Mouse (Mus musculus) embryonic facial prominence, embryonic 14.5 days (tissue): Measurements from ENCODE around the gene Zfp462. TPM values are rescaled to one million over a fixed set of nuclear protein-coding genes. Genes with fewer than 3 reads are reported as not detected.

Source experiments
- ATAC-seq: fragments of 200-750 bp; cut with Nextera tagmentation; 2 replicates; pipeline ENCODE4 v1.8.0; 2017; ENCODE audit warnings: low read depth, moderate number of reproducible peaks, moderate TSS enrichment
- DNase-seq: peaks from one replicate; pipeline ENCODE4 v3.0.0-alpha.2; 2015; ENCODE audit warnings: low spot score
- H3K27ac ChIP-seq: fragments of 300-500 bp; sonication (generic); replicated peaks from 2 replicates; pipeline ENCODE4 v1.5.1; 2014; ENCODE audit warnings: low read depth, mild to moderate bottlenecking, low read length, moderate library complexity
- H3K27me3 ChIP-seq: fragments of 300-500 bp; sonication (generic); replicated peaks from 2 replicates; pipeline ENCODE4 v1.6.1; 2014; ENCODE audit warnings: low read length; ENCODE audit not compliant: control insufficient read depth, insufficient read depth
- H3K36me3 ChIP-seq: fragments of 300-500 bp; sonication (generic); 2 replicates; pipeline ENCODE4 v1.6.1; 2014; ENCODE audit warnings: low read length, mixed read lengths; ENCODE audit not compliant: control insufficient read depth, insufficient read depth
- H3K4me1 ChIP-seq: fragments of 300-500 bp; sonication (generic); 2 replicates; pipeline ENCODE4 v1.6.1; 2014; ENCODE audit warnings: antibody characterized with exemption, low read length; ENCODE audit not compliant: control insufficient read depth, insufficient read depth
- H3K4me2 ChIP-seq: fragments of 300-500 bp; sonication (generic); 2 replicates; pipeline ENCODE4 v1.6.1; 2014; ENCODE audit warnings: low read depth, mild to moderate bottlenecking, low read length, moderate library complexity, mixed read lengths
- H3K4me3 ChIP-seq: fragments of 300-500 bp; sonication (generic); 2 replicates; pipeline ENCODE4 v1.5.1; 2014; ENCODE audit warnings: low read depth, mild to moderate bottlenecking, low read length
- H3K9ac ChIP-seq: fragments of 300-500 bp; sonication (generic); 2 replicates; pipeline ENCODE4 v1.6.1; 2014; ENCODE audit warnings: low read depth, mild to moderate bottlenecking, low read length, moderate library complexity, mixed read lengths
- H3K9me3 ChIP-seq: fragments of 300-500 bp; sonication (generic); 2 replicates; pipeline ENCODE4 v1.6.1; 2016; ENCODE audit warnings: low read length; ENCODE audit not compliant: control insufficient read depth
- WGBS: fragments of 180-500 bp; shearing (Covaris S2); extraction: QIAGEN DNeasy Blood & Tissue Kit; methylation state at CpG from one replicate; pipeline ENCODE4 v1.1.7; 2014; 5-methylcytosine and 5-hydroxymethylcytosine counted together
- polyA plus RNA-seq: library from polyadenylated mRNA; unstranded; fragments of >200 nt; fragmentation: Nextera tagmentation; extraction: Ambion mirVana; gene quantifications from 2 replicates; pipeline ENCODE4 v1.2.1, GENCODE M21; 2014

Gene Zfp462
- polyA plus RNA-seq, 1 experiment from 2014 or later: 3.0 TPM

DNA sequence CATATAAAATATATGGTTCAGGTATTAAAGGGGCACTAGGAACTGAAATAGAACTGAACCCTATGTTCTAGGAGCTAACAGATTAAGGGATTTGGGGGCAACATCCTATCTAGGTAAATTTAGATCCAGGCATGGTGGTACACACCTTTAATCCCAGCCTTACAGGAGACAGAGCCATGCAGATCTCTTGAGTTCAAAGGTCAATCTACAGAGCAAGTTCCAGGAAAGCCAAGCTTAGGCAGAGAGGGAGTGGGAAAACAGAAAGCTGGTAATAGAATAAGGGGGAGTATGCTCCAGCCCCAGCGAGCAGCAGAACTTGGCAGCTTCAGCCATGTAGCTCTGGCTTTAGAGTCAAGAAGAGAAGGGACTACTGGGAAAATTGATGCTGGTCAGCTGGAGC, 50.4 kb downstream of the Zfp462 start:
- Histone ChIP-seq H3K4me1 (no peaks in the 10 kb centered on the region), H3K9ac (no peak overlapping the region), H3K27ac (no peak overlapping the region), H3K9me3 (no peaks in the 10 kb centered on the region), H3K27me3 (no peaks in the 10 kb centered on the region), H3K4me2 (no peak overlapping the region), H3K4me3 (no peak overlapping the region), H3K36me3 (peaks cover 12% of the 10 kb centered on the region; the same call in 1 of the 2 replicates)
- DNase-seq: no peak
- WGBS: 75% methylated on average over 1 of the region's 1 CpGs
- ATAC-seq: no peak

DNA sequence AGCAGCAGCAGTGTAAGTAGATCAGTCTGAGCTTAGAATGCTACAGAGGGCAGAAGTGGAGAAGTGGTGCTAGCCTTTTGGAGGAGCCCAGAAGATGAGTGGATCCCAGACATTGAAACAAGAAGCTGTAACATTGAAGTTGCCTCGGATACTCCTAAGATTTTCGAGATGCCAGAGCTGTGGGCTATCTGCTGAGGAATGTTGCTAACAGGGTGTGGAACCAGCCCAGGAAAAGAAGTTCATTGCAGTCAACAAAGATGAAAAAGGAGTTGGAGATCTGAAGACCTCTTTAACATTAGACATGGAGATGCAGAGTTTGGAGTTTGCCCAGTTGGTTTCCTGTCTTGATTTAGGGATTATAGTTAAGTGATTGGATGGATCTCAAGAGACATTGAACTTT, 51.2 kb downstream of the Zfp462 start:
- no peaks in the 10 kb centered on the region for H3K27me3 ChIP-seq
- ATAC-seq (no peak), DNase-seq (no peak)
- 86% methylated on average over 2 of the region's 2 CpGs for WGBS
- no peak overlapping the region for H3K4me3 ChIP-seq
- peaks cover 12% of the 10 kb centered on the region; the same call in 1 of the 2 replicates for H3K36me3 ChIP-seq
- H3K27ac ChIP-seq: no peak overlapping the region
- 0 out of 2 replicates have a peak, but pooled peaks cover 3% of the 10 kb centered on the region for H3K4me1 ChIP-seq
- no peak overlapping the region for H3K4me2 ChIP-seq
- H3K9me3 ChIP-seq: no peaks in the 10 kb centered on the region
- no peak overlapping the region for H3K9ac ChIP-seq

DNA sequence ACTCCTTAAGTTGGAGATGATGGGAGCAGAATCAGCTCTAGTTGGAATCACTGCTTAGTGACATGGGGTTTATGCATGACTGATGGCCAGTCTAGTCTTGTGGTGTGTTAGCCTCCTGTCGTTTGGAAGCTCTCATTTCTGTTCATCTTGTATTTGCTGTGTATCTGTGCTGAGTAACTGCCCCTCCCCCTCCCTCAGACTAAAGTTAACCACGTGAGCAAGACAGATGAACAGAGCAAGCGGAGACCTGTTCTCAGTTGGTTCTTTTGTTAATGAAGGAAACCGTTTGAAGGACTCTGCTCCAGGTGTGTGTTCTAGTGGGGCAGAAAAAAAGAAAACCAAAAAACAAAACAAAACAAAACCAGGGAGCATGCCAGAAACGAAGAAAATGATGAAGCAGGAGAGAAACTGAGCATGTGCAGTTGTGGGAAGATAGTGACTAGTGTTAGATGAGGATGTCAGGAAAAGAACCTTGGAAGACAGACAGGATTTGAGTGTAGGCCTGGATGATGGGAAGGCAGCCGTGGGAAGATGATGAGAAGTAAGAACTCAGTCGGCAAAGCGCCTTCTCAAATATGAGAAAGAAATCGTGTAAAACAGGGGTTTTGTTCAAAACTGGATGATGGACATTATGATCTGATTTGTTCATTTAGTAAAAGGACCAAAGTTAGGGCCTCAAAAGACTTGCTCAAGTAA, 53.4 kb downstream of the Zfp462 start:
- no peak overlapping the region for H3K4me3 ChIP-seq
- H3K9ac ChIP-seq: no peak overlapping the region
- peaks cover 19% of the 10 kb centered on the region; the same call in 1 of the 2 replicates for H3K36me3 ChIP-seq
- WGBS: 75% methylated on average over 9 of the region's 9 CpGs
- H3K4me2 ChIP-seq: no peak overlapping the region
- 0 out of 2 replicates have a peak, but pooled peaks cover 3% of the 10 kb centered on the region for H3K4me1 ChIP-seq
- H3K27ac ChIP-seq: no peak overlapping the region
- DNase-seq: no peak
- no peaks in the 10 kb centered on the region for H3K9me3 ChIP-seq
- H3K27me3 ChIP-seq: no peaks in the 10 kb centered on the region
- ATAC-seq: no peak

DNA sequence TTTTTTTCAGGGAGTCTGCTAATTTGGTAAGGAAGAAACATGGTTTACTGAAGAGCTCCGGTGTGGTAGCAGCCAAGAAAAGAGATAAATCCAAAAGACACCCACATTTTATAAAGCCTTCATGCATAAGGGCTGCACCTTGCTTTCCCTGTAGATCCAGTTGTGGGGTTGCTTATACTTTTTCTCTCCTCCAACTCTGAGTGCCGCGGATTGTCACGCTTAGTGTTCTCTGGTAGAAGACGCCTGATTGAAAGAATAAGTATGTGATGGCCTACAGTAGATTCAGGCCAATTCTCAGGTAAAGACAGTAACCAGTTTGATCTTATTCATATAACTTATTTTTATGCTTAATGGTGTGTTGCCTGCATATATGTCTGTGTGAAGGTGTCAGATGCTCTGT, 54.7 kb downstream of the Zfp462 start:
- Histone ChIP-seq H3K4me2 (no peak overlapping the region), H3K27ac (no peak overlapping the region), H3K9me3 (no peaks in the 10 kb centered on the region), H3K4me1 (0 out of 2 replicates have a peak, but pooled peaks cover 3% of the 10 kb centered on the region), H3K36me3 (peaks cover 20% of the 10 kb centered on the region; the same call in 1 of the 2 replicates), H3K27me3 (no peaks in the 10 kb centered on the region), H3K9ac (no peak overlapping the region), H3K4me3 (no peak overlapping the region)
- ATAC-seq: no peak
- no peak for DNase-seq
- 94% methylated on average over 5 of the region's 5 CpGs for WGBS

DNA sequence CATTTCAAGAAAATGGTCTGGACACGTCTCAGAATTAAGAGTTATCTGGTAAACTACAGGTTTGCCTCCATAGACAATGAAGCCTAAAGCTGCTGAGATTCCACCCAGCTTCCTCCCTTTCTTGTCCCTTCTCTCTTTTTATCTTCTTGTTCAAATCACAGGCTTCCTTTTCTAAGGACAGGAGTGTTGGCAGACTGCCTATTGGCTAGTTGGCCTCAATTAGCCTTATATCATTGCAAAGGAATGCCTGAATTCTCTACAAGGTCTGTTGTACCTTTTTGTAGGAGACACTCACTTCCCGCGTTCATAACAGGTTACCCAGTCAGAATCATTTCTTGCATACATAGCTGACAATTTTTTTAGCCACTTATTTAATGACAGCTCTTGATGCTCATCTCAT, 56.5 kb downstream of the Zfp462 start:
- H3K4me1 ChIP-seq: peaks cover 20% of the 10 kb centered on the region
- H3K4me2 ChIP-seq: no peak overlapping the region
- no peaks in the 10 kb centered on the region for H3K27me3 ChIP-seq
- 65% methylated on average over 3 of the region's 3 CpGs for WGBS
- H3K36me3 ChIP-seq: peaks cover 12% of the 10 kb centered on the region; the same call in 1 of the 2 replicates
- H3K4me3 ChIP-seq: no peak overlapping the region
- no peaks in the 10 kb centered on the region for H3K9me3 ChIP-seq
- no peak overlapping the region for H3K9ac ChIP-seq
- no peak overlapping the region for H3K27ac ChIP-seq
- DNase-seq (peak; percentile 49), ATAC-seq (no peak)

DNA sequence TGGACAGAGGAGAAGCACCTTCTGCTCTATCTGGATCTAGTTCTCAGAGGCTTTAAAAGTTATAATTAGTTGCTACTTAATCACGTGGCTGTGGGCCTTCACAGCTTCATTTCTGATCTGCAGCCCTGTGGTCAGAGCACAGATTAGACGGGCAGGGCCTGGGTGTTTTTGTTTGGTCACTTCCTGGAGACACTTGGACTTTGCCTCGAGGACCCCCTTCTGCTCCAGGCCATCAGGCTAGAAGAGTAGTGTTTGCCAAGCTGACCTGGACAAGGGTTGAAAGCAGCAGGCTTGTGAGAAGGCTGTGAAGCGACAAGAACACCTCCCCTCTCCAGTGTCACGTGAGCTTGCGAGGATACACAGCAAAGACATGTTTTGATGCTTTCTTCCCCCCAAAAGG, 58.3 kb downstream of the Zfp462 start:
- Histone ChIP-seq H3K27ac (peak overlapping the region; percentile 28; the same call in 1 of the 2 replicates), H3K9me3 (no peaks in the 10 kb centered on the region), H3K4me2 (no peak overlapping the region), H3K27me3 (no peaks in the 10 kb centered on the region), H3K4me1 (peaks cover 20% of the 10 kb centered on the region), H3K36me3 (peaks cover 22% of the 10 kb centered on the region), H3K9ac (no peak overlapping the region), H3K4me3 (no peak overlapping the region)
- WGBS: 64% methylated on average over 6 of the region's 6 CpGs
- no peak for ATAC-seq
- no peak for DNase-seq

DNA sequence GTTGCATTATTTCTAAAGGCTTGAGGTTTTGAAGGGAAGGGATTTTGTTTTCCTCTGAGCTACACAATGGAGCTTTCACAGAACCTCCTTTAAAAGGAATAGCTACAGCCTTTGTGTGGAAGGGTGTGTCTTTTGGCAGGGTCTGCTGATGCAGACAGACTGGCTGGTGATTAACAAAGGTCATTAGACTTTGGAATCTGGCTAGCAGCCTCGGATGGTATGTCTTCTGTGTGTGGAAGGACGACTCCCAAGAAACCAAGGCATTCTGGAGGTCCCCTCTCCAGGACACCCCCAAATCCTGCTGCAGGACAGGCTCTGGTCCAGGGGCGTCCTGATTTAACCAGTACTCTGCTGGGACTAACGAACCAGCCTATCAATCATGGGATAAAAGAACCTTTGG, 60.2 kb downstream of the Zfp462 start:
- Histone ChIP-seq H3K36me3 (peaks cover 41% of the 10 kb centered on the region), H3K4me3 (0 out of 2 replicates have a peak overlapping the region, but pooled peaks have one; percentile 3), H3K9ac (peak overlapping the region; percentile 22; the same call in 1 of the 2 replicates), H3K27me3 (no peaks in the 10 kb centered on the region), H3K27ac (peak overlapping the region; percentile 84), H3K9me3 (no peaks in the 10 kb centered on the region), H3K4me2 (peak overlapping the region; percentile 46), H3K4me1 (peaks cover 20% of the 10 kb centered on the region)
- ATAC-seq (peak; percentile 60), DNase-seq (peak; percentile 64)
- WGBS: 33% methylated on average over 4 of the region's 4 CpGs

DNA sequence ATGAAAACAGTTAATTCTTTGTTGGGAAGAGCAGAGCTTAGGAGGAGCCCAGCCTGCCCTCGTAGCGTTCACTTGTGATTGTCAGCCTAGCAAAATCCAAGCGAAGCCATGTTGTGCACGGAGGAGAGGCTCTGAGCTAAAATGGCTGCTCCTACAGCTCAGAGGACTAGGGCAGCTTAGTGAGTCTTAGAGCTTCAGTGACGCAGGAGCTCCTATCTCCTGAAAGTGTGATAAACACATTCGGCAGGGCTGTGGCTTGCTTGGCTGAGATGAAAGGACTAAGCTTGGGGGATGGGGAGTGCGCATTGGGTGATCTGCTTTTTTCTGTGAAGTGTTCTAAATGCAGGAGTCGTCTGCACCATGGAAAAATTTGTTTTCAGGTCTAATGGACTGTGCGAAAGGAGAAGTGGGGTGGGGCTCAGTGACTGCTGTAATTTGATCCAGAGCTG, 60.7 kb downstream of the Zfp462 start:
- peak overlapping the region; percentile 46 for H3K4me2 ChIP-seq
- H3K9me3 ChIP-seq: no peaks in the 10 kb centered on the region
- 7% methylated on average over 9 of the region's 9 CpGs for WGBS
- no peaks in the 10 kb centered on the region for H3K27me3 ChIP-seq
- H3K36me3 ChIP-seq: peaks cover 46% of the 10 kb centered on the region
- H3K4me1 ChIP-seq: peaks cover 20% of the 10 kb centered on the region
- H3K27ac ChIP-seq: peak overlapping the region; percentile 84
- peak; percentile 70 for DNase-seq
- H3K4me3 ChIP-seq: 0 out of 2 replicates have a peak overlapping the region, but pooled peaks have one; percentile 3
- peak overlapping the region; percentile 22 for H3K9ac ChIP-seq
- peak; percentile 59; the same call in 1 of the 2 replicates for ATAC-seq
